Mouse (Mus musculus): ENCODE measurements around the gene E330021D16Rik. TPM values are rescaled to one million over a fixed set of nuclear protein-coding genes. Genes with fewer than 3 reads are reported as not detected.

E330021D16Rik gene
- polyA plus RNA-seq, 1 experiment = not detected

- 76% methylated on average over 4 of the region's 4 CpGs for WGBS
- no peaks in the 10 kb centered on the region for H3K4me1 ChIP-seq (ENCODE audit: control insufficient read depth, insufficient read depth, insufficient read length, low read length)
- no peak overlapping the region for H3K4me3 ChIP-seq (ENCODE audit: low read depth, low read length)
- H3K27ac ChIP-seq (ENCODE audit: insufficient read depth, low read depth, low read length) = no peak overlapping the region
- no peaks in the 10 kb centered on the region for H3K36me3 ChIP-seq (ENCODE audit: control insufficient read depth, insufficient read depth, low read length)
- H3K27me3 ChIP-seq (ENCODE audit: control insufficient read depth, insufficient read depth, low read length) = no peaks in the 10 kb centered on the region
- TF ChIP-seq POLR2A (IDR thresholded peaks at IDR 0.05; ENCODE audit: low read depth, low read length) (no peak), CTCF (IDR thresholded peaks at IDR 0.05; ENCODE audit: extremely low read depth, insufficient read length, insufficient replicate concordance, low read depth, low read length) (no peak)
Measured at GRCm38 (mm10) chr6:136364008-136364407, 51.4 kb downstream of the E330021D16Rik start.

- 82% methylated on average over 8 of the region's 8 CpGs for WGBS
Measured at GRCm38 (mm10) chr6:136363313-136363712, 52.1 kb downstream of the E330021D16Rik start.

GRCm38 (mm10) chr6:136358471-136358870 is 56.9 kb downstream of the E330021D16Rik start:
- H3K27me3 ChIP-seq (ENCODE audit: control insufficient read depth, insufficient read depth, low read length) = no peaks in the 10 kb centered on the region
- no peak overlapping the region for H3K4me3 ChIP-seq (ENCODE audit: low read depth, low read length)
- TF ChIP-seq CTCF (IDR thresholded peaks at IDR 0.05; ENCODE audit: extremely low read depth, insufficient read length, insufficient replicate concordance, low read depth, low read length) (no peak), POLR2A (IDR thresholded peaks at IDR 0.05; ENCODE audit: low read depth, low read length) (no peak)
- no peaks in the 10 kb centered on the region for H3K36me3 ChIP-seq (ENCODE audit: control insufficient read depth, insufficient read depth, low read length)
- H3K4me1 ChIP-seq (ENCODE audit: control insufficient read depth, insufficient read depth, insufficient read length, low read length) = no peaks in the 10 kb centered on the region
- H3K27ac ChIP-seq (ENCODE audit: insufficient read depth, low read depth, low read length) = no peak overlapping the region
- 74% methylated on average over 5 of the region's 5 CpGs for WGBS

More at GRCm38 (mm10) chr6:136363313-136363712, 52.1 kb downstream of the E330021D16Rik start:
- Histone ChIP-seq H3K4me3 (ENCODE audit: low read depth, low read length) (no peak overlapping the region), H3K27ac (ENCODE audit: insufficient read depth, low read depth, low read length) (no peak overlapping the region), H3K36me3 (ENCODE audit: control insufficient read depth, insufficient read depth, low read length) (no peaks in the 10 kb centered on the region), H3K4me1 (ENCODE audit: control insufficient read depth, insufficient read depth, insufficient read length, low read length) (no peaks in the 10 kb centered on the region), H3K27me3 (ENCODE audit: control insufficient read depth, insufficient read depth, low read length) (no peaks in the 10 kb centered on the region)
- no peak for TF ChIP-seq POLR2A (IDR thresholded peaks at IDR 0.05; ENCODE audit: low read depth, low read length)
- TF ChIP-seq CTCF (IDR thresholded peaks at IDR 0.05; ENCODE audit: extremely low read depth, insufficient read length, insufficient replicate concordance, low read depth, low read length) = no peak

GRCm38 (mm10) chr6:136353399-136354184 is 61.8 kb downstream of the E330021D16Rik start:
- H3K4me3 ChIP-seq (ENCODE audit: low read depth, low read length) = no peak overlapping the region
- no peak; the same call in 1 of the 2 replicates for TF ChIP-seq CTCF (IDR thresholded peaks at IDR 0.05; ENCODE audit: extremely low read depth, insufficient read length, insufficient replicate concordance, low read depth, low read length)
- H3K27me3 ChIP-seq (ENCODE audit: control insufficient read depth, insufficient read depth, low read length) = no peaks in the 10 kb centered on the region
- H3K36me3 ChIP-seq (ENCODE audit: control insufficient read depth, insufficient read depth, low read length) = no peaks in the 10 kb centered on the region
- no peaks in the 10 kb centered on the region for H3K4me1 ChIP-seq (ENCODE audit: control insufficient read depth, insufficient read depth, insufficient read length, low read length)
- H3K27ac ChIP-seq (ENCODE audit: insufficient read depth, low read depth, low read length) = no peak overlapping the region
- WGBS = 35% methylated on average over 11 of the region's 11 CpGs

Other genes with a start within 250 kb of the E330021D16Rik start
- 0.03 TPM in 1 of 2 replicates, not detected in the other for gene Grin2b, start 242.1 kb downstream of the E330021D16Rik start, polyA plus RNA-seq (2012; rRNA removed)
- not detected in 2 replicates for gene Gm8994, start 88.0 kb downstream of the E330021D16Rik start, polyA plus RNA-seq (2012; rRNA removed)
- 9.4 and 19.0 TPM in 2 replicates for gene Atf7ip, start 90.6 kb upstream of the E330021D16Rik start, polyA plus RNA-seq (2012; rRNA removed)
- 23.6 and 84.9 TPM in 2 replicates for gene Plbd1, start 246.4 kb upstream of the E330021D16Rik start, polyA plus RNA-seq (2012; rRNA removed)